Mouse (Mus musculus) erythroblast, adult 5-6 weeks (primary cell): ENCODE measurements around the gene Plpp4. TPM values are rescaled to one million over a fixed set of nuclear protein-coding genes. Genes with fewer than 3 reads are reported as not detected.

Source experiments
- ATAC-seq: replicated peaks from 2 replicates; pipeline ENCODE4 v1.8.0; 2016; ENCODE audit warnings: moderate number of reproducible peaks, mild to moderate bottlenecking, moderate TSS enrichment, inconsistent platforms; ENCODE audit not compliant: poor library complexity, low FRiP score, severe bottlenecking
- total RNA-seq, 2 experiments: library from RNA; stranded (forward) in 1 of 2; stranded (reverse) in 1 of 2; fragments of 150-400 nt in 1 of 2; fragments of 200-764, 138-1000 nt in 1 of 2; gene quantifications; 2 replicates each; pipeline versions ENCODE4 v1.2.3 to v1.2.4; 2015 to 2017; ENCODE audit warnings: low replicate concordance in 2 of 2

The Plpp4 gene
- total RNA-seq (2015; ENCODE audit: low replicate concordance) (not detected in 2 replicates), total RNA-seq (2017; ENCODE audit: low replicate concordance) (not detected in 2 replicates)

- no peak for ATAC-seq
Observed at GRCm38 (mm10) chr7:129256621-129257373, at the start of gene Plpp4. TSS of gene Plpp4 (plus strand) at chr7:129257031.

- ATAC-seq: no peak
Observed at GRCm38 (mm10) chr7:129215926-129216543, 40.8 kb upstream of the Plpp4 start.

GRCm38 (mm10) chr7:129216547-129217195, 40.2 kb upstream of the Plpp4 start:
- no peak for ATAC-seq

- ATAC-seq: no peak
Observed at GRCm38 (mm10) chr7:129220948-129221347, 35.9 kb upstream of the Plpp4 start.

- ATAC-seq: no peak
Observed at GRCm38 (mm10) chr7:129221649-129222048, 35.2 kb upstream of the Plpp4 start.

- ATAC-seq: no peak
Observed at GRCm38 (mm10) chr7:129235410-129235809, 21.4 kb upstream of the Plpp4 start.

GRCm38 (mm10) chr7:129235995-129236394, 20.8 kb upstream of the Plpp4 start:
- ATAC-seq: no peak

- no peak for ATAC-seq
Observed at GRCm38 (mm10) chr7:129250981-129251380, 5.8 kb upstream of the Plpp4 start.

- ATAC-seq: no peak
Observed at GRCm38 (mm10) chr7:129253406-129253805, 3.4 kb upstream of the Plpp4 start.

- ATAC-seq: no peak
Observed at GRCm38 (mm10) chr7:129254126-129254525, 2.7 kb upstream of the Plpp4 start.

GRCm38 (mm10) chr7:129255406-129255805, 1.4 kb upstream of the Plpp4 start:
- ATAC-seq: no peak

GRCm38 (mm10) chr7:129257374-129258018, 665 bp downstream of the Plpp4 start:
- no peak for ATAC-seq

GRCm38 (mm10) chr7:129258331-129258730, 1.5 kb downstream of the Plpp4 start:
- ATAC-seq: no peak

- ATAC-seq: no peak
Observed at GRCm38 (mm10) chr7:129259195-129259594, 2.4 kb downstream of the Plpp4 start.

GRCm38 (mm10) chr7:129273867-129274266, 17.0 kb downstream of the Plpp4 start:
- no peak for ATAC-seq

GRCm38 (mm10) chr7:129274726-129275125, 17.9 kb downstream of the Plpp4 start:
- no peak for ATAC-seq

- no peak for ATAC-seq
Observed at GRCm38 (mm10) chr7:129277751-129278150, 20.9 kb downstream of the Plpp4 start.

GRCm38 (mm10) chr7:129278801-129279200, 22.0 kb downstream of the Plpp4 start:
- no peak for ATAC-seq

GRCm38 (mm10) chr7:129279261-129279660, 22.4 kb downstream of the Plpp4 start:
- ATAC-seq: no peak

GRCm38 (mm10) chr7:129281966-129282365, 25.1 kb downstream of the Plpp4 start:
- no peak for ATAC-seq
